Mouse (Mus musculus) cerebellum, adult 18-20 months (tissue): Measurements from ENCODE around the gene Ppard.

Experiments
- DNase-seq, 2 experiments: peaks; one replicate each; pipeline ENCODE4 v3.0.0; 2021

The Ppard gene

DNA sequence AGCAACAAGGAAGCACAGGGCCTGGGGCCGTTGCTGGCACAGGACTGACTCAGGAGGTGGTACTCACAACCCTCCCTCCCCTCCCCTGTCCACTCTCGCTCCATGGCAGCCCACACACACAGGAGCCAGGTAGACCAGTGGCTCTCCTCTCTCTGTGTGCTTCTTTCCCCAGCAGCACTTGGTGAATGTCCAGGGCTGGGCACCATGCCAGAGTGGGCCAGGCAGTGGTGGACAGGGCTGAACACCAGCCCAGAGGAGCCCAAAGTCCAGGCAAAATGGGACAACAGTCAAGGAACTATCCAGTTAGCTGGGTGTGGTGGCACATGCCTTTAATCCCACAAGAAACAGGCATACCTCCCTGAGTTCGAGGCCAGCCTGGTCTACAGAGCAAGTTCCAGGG lies 57.8 kb downstream of the Ppard start:
- no peak for DNase-seq

DNA sequence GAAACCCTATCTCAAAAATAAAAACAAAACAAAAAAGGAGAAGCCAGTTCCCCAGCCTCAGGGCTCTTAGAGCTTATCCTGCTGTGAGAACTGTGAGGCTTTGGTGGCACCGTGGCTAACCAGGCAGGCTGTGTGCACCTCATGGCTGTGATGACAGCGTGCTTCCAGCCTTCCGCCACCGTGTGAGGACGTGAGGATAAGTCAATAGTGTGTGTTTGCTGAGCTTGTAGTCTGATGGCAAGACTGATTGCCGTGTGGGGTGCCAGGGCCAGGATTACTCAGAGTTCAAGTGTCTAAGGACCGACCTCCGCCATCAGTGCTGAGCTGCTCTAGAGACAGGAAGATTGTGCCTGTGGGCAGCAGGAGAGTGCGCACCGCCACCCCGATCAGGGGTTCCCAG lies 58.2 kb downstream of the Ppard start:
- DNase-seq = no peak

DNA sequence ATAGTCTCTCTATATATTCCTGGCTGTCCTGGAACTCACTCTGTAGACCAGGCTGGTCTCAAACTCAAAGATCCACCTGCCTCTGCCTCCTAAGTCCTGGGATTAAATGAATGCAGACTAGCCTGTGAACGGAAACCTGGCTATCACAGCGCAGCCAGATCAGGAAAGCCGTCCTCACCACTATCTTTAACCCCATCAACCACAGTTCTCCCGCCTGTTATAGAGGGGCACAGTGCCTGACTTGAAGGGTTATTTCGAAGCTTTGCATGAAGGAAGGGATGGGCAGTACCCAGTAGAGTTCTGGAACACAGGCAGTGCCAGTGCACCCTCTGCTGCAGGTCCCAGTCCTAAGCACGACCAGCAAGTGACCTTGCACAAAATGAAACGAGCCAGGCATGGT lies 58.8 kb downstream of the Ppard start:
- DNase-seq = no peak

DNA sequence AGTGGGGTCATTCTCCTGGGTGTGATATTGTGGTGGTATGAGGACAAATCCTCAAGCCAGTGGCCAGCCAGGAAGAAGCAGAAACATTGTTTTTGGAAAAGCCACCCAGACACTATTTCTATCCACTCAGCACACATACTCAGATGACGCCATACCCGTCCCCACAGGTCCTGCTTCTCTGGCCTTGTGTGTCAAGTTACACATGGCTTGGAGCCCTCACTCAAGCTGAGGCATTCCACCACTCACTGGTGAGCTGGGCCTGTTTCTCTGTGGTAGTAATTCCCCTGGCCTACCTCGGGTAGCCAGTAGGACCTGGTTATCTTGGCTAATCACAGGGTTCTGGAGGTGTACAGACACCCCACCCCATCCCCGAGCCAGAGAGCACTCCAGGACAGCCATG lies 61.2 kb downstream of the Ppard start:
- no peak for DNase-seq

DNA sequence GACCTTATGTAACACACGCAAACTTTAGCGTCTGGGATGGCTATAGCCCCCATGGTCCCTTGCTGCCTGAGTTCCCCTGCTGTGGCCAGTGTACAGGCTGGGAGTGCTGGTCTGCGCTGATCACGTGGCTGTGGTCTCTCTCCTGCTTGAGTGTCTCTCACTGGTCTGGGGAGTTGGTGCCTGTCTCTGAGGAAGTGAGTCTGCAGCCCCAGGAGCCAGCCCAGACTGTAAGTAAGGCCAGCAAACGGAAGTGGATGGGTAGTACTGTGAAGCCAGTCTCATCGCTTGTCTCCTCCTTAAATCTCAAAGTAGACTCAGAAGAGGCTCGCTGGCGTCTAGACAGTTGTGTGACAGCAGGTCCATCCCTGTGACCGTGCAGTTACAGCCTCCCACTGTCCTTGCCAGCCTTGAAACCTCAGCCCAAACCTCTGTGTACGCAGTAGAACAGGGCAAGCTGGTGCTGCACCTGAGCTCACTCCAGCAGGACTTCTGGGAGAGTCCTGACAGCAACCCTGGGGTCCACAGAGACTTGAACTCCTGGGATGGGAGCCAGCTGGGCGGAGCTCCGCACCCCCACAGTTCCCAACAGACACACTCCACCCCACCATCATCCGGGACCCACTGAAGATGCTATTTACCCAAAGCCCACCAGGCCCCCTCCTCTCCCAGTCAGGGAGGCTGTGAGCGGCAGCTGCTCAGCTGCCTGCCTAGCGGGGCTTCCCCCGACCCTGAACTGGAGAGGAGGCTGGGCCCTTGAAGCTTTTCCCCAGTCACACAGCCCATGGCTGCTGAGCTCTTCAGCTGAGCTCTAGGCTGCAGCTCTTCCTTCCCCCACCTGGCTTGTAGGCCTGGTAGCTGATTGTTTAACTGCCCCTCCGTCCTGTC lies 62.2 kb downstream of the Ppard start:
- no peak for DNase-seq

DNA sequence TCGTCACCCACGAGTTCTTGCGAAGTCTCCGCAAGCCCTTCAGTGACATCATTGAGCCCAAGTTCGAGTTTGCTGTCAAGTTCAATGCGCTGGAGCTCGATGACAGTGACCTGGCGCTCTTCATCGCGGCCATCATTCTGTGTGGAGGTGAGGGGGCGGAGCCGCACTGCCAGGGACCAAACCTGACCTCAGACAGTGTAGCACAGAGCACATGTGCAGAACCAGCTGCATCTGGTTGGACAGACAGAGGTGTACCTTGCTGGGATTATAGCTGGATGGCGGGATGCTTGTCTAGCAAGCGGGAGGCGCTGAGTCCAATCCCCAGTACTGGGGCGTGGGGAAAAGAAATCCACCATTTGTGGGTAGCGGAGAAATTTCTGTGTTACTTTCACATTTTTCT lies 66.4 kb downstream of the Ppard start:
- DNase-seq = no peak

DNA sequence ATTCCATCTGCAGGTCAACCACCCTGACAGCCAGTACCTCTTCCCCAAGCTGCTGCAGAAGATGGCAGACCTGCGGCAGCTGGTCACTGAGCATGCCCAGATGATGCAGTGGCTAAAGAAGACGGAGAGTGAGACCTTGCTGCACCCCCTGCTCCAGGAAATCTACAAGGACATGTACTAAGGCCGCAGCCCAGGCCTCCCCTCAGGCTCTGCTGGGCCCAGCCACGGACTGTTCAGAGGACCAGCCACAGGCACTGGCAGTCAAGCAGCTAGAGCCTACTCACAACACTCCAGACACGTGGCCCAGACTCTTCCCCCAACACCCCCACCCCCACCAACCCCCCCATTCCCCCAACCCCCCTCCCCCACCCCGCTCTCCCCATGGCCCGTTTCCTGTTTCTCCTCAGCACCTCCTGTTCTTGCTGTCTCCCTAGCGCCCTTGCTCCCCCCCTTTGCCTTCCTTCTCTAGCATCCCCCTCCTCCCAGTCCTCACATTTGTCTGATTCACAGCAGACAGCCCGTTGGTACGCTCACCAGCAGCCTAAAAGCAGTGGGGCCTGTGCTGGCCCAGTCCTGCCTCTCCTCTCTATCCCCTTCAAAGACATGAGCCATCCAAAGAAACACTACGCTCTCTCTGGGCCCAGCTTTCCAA lies 67.3 kb downstream of the Ppard start:
- no peak for DNase-seq

DNA sequence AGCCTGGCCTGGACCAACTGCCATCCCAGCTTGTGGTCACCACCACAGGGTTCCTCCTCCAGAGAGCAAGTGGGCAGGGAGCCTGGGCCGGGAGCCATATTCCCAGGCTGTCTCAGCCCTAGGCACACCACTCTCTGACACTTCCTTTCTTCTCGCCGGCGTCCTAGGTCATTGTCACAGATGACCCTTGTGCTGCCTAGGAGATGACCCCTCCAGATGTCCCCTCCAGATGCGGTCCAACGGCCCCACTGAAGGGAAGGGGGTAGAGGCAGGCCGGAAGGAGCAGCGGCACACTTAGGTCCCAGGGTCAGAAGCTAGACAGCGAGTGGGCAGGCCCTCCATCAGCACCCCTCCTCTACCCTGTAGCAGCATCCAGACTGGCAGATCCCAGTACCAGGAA lies 67.8 kb downstream of the Ppard start:
- no peak for DNase-seq

DNA sequence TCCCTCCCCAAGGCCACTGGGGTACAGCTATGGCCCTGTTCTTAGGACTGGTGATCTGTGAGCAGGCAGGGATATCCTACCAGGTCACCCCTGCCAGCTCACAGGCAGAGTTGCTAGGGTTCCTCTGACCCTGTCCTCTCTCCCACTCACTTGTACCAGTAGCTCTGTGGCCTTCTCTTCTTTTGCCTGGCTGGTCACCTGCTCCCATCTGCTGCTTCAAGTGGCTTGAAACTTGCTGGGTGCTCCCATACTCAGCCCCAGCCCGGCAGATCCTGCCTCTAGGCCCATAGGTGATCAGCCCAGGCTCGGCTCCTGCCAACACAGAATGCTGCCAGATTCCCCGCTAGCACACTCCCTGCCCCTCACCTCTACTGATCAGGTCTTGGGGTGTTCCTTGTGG lies 68.3 kb downstream of the Ppard start:
- no peak for DNase-seq

DNA sequence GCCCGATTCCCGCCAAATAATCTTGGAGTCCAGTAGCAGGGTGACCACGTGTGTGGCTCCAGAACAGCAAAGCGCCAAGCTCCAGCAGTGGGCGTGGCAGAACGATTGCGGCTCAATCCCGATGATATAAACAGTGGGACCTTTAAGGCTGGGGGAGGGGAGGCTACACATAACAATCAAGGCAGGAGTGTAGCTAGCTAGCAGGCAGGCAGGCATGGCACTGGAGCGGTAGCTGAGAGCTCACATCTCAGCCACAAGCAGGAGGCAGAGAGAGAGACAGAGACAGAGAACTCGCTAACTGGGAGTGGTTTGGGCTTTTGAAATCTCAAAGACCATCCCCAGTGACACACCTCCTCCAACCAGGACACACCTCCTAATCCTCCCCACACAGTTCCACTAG lies 72.7 kb downstream of the Ppard start:
- DNase-seq = no peak

DNA sequence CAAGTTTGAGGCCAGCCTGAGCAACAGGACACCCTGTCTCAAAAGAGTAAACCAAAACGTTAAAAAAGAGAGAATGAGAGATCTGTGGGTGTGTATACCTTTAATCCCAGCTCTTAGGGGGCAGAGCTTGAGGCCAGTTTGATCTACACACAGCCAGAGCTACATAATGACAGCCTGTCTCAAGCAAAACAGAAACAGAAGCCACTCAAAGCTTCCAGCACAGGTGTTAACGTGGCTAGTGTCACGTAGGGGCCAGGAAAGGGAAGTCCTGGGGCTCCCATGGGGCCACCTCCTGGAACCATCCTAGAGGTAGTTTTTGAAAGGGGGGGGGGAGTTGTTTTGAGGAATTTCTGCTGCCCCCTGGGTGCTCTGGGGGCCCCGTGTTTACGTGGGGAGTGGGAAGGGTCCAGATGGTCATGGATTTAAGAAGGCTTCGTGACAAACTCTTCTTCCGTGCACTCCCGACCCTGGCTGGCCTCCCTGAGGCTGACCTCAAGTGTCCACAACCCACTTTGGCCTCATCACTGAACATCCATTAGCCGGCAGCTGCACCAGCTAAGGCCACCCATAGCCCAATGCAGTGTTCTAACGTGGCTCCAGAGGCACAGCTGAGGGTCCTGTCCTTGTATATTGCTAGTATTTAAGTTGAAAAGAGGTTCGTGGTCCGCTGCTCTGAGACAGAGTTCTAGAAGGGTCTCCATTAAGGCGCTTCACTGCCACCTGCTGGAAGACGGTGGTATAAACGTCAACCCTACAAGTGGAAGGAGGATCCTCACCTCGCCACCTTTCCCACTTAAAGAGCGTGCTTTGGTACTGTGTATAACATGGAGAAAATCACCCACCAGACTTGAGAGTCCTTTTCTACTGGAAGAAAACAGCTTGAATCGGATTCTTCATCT lies 76.0 kb downstream of the Ppard start:
- DNase-seq = peak; percentile 89

DNA sequence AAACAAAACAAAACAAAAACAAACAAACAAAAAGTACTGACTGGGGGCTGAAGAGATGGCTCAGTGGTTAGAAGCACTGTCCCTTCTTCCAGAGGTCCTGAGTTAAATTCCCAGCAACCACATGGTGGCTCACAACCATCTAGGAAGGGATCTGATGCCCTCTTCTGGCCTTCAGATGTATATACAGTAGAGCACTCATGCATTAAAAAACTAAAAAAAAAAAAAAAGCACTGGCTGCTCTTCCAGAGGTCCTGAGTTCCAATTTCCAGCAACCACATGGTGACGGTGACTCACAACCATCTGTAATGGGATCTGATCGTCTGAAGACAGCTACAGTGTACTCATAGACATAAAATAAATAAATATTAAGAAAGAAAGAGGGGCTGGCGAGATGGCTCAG lies 78.3 kb downstream of the Ppard start:
- DNase-seq = no peak

DNA sequence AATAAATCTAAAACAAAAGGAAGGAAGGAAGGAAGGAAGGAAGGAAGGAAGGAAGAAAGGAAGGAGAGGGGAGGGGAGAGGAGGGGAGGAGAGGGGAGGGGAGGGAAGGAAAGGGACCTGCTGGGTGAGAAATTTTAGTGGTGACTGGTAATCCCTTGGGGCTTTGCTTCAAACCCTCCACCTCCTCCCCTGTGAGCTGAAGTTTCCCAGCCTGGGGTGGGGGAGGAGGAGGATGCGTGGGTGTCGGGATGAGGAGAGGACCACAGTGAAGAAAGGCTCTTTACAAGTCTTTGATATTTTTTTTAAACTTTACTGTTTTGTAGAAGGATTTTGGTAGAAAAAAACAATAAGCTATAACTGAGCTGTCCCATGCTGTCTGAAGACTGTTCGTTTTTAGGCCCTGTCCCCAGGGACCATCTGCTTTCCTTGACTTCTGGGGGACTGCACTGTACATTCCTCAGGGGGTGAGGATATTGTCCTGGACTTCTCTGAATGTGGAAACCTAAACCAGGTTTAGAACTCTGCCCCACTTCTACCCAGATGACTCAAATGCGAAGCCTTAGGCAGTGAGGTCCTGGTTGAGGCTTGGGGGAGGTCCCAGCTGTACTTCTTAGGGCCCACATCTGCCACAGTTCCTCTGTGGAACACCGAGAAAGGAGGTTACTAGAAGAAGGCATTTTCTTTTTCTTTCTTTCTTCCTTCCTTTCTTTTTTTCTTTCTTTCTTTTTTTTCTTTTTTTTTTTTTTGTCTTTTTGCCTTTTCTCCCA lies 79.0 kb downstream of the Ppard start:
- DNase-seq = no peak

DNA sequence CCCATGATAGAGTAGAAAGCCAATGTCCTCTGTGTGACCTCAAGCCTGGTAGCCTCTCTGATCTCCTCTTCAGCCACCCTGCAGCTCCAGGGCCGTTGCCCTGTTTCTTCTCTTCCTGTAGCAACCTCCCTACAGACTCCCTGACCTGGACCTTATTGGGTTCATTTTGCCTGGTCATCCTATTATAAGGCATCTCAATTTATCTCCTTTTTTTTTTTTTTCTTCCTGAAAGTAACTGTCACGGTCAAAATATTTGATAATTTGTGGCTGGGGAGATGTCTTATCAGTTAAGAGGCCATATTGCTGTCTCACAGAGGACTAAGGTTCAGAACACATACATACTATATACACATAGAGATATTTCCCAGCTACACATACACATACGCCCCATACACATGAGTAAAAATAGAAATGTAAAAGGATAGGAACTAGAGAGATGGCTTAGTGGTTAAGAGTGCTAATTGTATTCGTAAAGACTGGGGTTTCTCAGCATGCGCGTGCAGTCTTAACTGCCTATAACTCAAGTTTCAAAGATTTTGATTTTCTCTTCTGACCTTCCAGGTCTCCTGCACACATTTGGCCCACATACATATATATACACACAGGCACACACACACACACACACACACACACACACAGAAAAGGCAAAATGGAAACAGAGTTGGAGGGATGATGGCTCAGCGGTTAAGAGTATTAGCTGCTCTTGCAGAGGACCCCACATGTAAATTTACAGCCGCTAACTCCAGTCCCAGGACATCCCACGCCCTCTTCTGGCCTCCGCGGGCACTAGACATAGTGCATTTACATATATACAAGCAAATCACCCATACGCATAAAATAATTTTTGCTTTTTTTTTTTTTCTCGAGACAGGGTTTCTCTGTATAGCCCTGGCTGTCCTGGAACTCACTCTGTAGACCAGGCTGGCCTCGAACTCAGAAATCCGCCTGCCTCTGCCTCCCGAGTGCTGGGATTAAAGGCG lies 80.0 kb downstream of the Ppard start:
- peak; percentile 47 to 48 for DNase-seq

DNA sequence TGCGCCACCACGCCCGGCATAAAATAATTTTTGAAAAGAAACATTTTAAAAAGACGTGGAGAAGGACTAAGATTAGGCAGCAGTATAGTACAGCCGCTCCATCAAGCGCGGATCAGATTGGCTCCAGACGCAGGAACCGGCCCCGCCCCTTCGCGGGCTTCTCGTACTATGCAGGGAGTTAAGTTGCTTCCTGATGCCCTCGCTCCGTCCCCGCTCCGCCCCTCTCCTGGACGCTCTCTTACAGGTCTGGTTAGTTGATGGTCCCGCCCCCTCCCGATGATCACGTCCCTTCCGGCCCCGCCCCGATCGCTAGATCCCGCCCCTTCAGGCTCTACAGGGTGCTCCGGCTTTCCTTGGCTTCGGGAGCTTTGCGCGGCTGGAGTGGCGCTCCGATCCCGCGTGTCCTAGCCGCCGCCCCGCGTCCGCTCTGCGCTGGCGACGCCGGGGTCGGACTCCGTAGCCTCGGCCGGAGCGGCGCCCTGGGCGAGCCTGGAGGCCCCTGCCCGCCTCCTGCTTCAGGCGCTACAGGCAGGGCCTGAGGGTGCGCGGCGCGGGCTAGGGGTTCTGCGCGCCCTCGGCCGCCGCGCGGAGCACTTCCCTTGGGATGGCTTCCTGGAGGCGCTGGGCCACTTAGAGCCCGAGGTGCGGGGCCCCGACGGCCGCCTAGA lies 80.8 kb downstream of the Ppard start, which contains the start of gene Fance:
Gene Fance, plus strand, starts transcription at position 308 of the 668 bp plus-strand sequence.
- DNase-seq = peak; percentile 94 to 97

DNA sequence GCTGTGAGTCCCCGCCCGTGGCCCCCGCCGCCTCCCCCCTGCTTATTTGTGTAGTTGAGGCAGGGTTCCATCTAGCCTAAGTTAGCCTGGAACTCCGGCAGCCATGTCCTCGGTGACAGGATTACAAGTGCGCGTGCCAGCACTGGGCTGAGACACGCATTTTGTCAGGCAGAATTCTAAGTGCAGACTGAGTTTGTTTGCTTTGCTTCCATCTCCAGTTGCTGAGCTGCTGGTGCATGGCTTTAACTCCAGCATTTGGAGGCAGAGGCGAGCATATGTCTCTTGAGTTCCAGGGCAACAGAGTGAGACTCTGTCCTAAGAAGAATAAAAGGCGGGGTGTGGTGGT lies 81.4 kb downstream of the Ppard start:
- DNase-seq = no peak

DNA sequence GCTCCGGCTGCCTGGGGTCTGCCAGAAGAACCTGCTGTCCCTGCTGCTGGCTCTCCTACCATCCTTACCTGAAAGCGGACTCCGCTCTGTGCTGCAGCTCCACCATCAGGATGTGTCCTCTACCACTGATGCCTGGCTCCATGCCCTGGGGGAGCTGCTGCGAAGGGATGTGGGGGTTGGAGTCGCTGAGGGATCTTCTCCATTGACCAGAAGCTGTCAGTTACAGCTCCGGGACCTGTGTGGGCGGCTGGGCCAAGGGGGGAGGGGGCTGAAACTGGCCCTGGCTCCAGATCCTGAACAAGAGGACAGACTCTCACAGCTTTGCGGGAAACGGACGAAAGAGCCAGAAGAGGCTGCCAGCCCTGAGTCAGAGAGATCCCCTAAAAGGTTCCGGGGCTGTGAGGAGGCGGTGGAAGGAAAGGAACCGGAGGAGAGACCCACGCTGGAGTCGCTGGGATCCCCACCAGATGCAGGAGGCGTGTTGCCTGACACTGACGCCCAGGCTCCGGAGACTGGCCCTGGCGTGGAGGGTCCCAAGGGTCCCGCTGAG lies 83.2 kb downstream of the Ppard start:
- DNase-seq = no peak

DNA sequence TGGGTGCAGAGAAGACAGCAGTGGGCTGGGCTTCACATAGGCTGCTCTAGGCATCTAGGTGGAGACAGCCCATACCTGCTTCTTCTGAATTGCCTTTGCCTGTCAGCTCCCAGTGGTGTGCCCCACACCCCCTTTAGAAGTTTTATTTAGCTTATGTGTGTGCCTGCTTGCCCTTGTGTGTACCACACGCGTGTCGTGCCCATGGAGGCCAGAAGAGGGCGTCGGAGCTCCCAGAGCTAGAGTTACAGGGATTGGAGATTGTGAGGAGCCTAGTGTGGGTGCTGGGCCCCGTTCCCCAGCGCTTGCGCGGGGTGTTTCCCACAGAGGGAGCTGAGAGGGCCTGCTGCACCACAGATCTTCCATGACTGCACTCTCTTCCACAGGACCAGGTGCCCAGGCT lies 84.0 kb downstream of the Ppard start:
- no peak for DNase-seq

DNA sequence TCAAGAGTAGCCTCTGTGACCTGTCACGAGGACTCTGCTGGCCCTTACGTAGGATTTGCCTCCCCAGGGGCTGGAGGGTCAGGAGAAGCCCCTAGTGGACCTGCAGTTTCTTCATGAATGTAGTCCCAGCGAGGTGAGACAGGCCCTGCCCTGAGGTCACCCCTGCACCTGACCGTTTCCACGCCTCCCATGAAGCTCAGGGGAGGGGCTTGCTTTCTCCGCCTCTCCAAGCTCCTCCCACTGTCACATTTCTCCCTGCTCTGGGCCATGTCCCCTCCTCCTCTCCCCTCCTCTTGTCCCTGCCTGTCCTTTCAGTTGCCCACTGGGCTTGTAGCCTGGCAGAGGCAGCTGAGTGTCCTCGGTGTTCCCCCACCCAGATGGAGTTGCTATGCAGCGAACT lies 84.6 kb downstream of the Ppard start:
- DNase-seq = no peak

DNA sequence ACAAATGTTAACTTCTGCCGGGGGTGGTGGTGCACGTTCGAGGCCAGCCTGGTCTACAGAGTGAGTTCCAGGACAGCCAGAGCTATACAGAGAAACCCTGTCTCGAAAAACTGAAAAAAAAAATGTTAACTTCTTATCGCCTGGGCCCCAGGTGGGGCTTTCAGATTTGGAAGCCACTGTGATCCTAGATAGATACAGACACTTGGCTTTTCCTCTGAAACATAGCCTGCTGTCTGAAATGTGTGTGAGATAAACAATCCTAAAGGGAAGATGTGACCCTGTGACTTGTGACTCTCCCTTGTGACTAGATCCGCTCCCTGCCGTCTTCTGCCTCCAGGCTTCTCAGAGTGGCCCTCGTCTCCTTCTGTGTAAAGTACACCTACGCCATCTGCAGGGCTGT lies 85.2 kb downstream of the Ppard start:
- DNase-seq = no peak

DNA sequence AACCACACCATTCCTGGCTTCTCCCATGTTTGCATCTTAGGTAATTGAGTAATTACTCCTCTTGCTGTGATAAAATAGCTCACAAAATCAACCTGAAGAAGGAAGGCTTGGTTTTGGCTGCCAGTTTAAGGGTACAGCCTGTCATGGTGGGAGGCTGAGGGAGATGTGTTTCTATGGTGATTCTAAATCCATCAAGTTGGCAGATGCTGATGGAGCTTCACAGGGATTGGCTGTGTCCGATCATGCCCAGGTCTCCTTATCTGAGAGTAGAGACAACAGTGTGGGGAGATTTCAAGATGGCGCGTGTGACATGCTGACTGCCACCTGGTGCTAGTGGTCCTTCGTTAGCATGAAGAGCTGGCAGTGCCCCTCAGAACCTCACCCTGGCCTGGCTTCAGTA lies 89.2 kb downstream of the Ppard start:
- DNase-seq = no peak
